Mouse (Mus musculus) stomach, postnatal 0 days (tissue): ENCODE measurements around the gene Pom121.

Source experiments
- CTCF ChIP-seq: IDR thresholded peaks from 2 replicates; pipeline ENCODE4 v1.5.1; 2016; ENCODE audit warnings: antibody characterized with exemption, low read depth, mild to moderate bottlenecking, moderate library complexity
- EP300 ChIP-seq: optimal IDR thresholded peaks from 2 replicates; pipeline ENCODE3; 2016; ENCODE audit warnings: antibody characterized with exemption

DNA sequence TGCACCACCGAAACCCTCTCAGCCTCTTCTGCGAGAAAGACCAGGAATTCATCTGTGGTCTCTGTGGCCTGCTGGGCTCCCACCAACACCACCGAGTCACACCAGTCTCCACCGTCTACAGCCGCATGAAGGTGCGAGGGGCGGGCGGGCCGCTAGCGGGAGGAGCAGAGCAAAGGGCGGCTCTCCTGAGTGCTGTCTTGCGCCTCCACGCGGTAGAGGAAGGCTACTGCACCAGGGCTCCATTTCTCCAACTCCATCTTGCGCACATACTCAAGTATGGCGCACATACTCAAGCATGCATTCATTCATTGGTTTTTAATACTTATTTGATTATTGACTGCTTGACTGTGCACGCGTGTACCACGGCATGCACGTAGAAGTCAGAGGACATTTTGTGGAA is 40.8 kb downstream of the Pom121 start:
- TF ChIP-seq CTCF, result peak; percentile 65
- no peak for TF ChIP-seq EP300
